Mouse (Mus musculus): ENCODE results near the gene H2-K1.
"Not testable (repeated sequence)": the region's sequence is repeated elsewhere in the genome, so short reads cannot be mapped to it uniquely, and the experiment has no call there.

H2-K1 gene

DNA sequence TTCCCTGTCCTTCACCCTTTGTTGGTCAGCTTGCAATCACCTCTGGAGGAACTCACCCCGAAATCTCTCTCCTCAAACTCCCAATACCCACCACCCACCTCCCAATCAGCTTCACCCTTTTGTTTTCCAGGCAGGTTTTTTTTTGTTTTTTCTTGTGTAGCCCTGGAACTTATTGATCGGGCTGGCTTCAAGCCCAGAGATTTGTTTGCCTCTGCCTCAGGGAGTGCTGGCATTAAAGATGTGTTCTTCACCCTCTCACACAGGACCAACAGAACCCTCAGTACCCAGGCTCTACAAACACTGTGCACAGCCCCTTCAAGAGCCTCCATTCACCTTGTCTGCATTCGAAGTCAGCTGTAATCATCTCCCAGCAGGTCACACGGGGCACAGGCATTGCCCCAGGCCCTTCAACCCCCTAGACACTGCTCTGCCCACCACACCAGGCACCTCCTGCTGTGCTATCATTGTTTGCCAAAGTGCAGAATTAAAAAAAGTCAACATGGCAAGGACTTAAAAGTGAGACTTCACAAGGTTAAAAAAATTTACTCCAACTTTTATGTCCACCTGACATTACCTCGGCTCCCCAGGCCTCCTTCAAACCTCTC, 46.1 kb downstream of the H2-K1 start:
- no peak for DNase-seq

- no peak for DNase-seq
These were observed 46.8 kb downstream of the H2-K1 start for GRCm38 (mm10) chr17:33953310-33953709.

GRCm38 (mm10) chr17:33952879-33953278, 47.3 kb downstream of the H2-K1 start:
- DNase-seq = no peak

- not testable (repeated sequence) for DNase-seq
These were observed 48.1 kb downstream of the H2-K1 start for GRCm38 (mm10) chr17:33952015-33952414.

DNA sequence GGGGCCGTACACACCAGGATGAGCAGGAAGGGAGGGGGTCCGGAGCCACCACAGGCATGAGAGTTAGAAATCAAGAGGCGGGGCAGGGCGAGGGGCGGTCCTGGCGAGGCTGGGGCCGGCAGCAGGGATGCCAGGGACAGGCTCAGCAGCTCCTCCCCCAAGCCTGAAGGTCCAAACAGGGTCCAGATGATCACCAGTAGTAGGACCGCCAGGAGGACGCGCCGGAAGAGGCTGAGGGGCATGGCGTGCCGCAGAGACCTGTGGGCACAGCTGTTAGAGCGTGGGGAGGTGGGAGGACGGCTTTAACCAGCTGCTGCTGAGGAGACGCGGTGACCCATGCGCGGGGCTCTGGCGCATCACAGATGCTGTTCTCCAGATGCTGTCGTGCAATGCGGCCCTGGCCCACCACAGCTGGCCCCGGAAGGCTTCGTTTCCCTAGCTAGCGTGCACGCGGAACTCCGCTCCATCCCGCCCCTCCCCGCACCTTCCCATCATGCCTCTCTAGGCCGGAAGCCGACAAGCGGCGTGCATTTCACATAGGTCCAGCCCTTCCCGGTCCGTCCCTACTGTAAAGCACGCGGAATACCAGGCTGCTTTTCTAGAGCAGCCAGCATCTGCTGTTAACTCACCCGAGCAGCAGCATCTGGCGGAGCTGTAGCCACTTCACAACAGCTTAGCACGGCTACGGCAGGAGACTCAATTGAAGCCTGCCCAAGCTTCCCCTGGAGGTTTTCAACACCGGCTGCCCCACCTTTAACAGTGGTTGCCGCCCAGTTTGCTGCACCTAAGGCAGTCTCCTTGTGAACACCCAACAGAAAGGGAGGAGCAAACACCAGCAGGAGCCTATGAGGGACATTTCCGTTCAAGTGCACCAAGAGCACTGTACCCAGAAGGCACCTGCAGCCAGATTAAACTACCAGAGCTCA, 48.9 kb downstream of the H2-K1 start, which contains the start of gene B3galt4:
B3galt4 (minus strand) TSS at position 468 of the 926 bp plus-strand sequence.
- DNase-seq = peak; percentile 94

GRCm38 (mm10) chr17:33950131-33950625, 50.0 kb downstream of the H2-K1 start:
- no peak for DNase-seq

DNA sequence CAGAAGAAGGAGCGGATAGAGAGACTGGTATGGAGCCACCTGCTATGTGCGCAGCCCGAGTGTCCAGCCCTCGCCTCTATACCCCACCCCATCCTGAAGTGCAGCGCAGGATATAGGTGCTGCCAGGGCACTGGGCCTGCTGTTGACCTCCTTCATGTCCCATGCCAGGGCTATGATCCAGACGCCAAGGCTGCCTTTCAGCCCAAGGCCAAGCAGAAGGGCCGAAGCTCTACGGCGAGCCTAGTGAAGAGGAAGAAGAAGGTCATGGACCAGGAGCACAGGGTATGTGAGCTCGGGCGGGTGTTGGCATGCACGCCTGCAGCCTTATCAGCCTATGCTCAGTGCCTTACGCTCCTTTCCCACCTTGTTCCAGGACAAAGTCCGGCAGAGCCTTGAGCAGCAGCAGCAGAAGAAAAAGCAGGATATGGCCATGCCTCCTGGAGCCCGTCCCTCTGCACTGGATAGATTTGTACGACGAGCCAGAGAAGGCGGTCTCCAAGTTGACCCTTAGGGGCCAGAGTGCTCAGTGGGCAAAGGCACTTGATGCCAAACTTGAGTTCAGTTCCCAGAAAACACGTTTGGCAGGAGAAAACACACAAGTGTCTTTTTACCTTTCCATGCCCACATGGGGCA, 51.1 kb downstream of the H2-K1 start:
- no peak for DNase-seq

- no peak for DNase-seq
These were observed 51.9 kb downstream of the H2-K1 start for GRCm38 (mm10) chr17:33948090-33948904.

DNA sequence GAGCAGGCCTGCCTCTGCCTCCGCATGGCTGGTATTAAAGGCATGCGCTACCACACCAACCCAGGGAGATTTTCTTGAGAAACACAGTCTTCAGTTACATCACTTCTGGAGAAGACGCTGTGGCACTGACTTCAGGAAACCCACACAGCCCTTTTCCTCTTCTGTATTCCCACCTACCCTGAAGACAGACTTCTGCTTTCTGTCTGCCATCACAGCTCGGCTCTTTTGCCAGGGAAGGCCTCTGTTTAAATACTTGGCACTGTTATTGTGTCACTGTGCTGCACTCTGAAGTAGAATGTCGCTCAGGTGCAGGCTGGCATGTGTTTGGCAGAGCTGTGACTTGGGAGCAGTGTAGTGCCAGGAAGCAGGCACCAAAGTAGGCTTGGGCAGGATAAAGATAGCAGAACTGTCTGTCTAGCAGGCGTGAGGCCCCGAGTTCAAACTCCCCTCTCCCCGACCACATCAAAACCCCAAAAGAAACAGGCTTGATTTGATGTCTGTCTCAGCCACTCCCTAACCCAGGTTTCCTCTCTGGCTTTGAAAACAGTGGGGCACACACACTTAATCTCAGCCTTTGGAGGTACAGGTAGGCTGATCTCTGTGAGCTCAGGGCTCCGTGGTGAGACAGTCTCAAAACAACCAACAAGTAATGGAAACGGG, 52.6 kb downstream of the H2-K1 start:
- DNase-seq = no peak

All from right cerebral cortex, postnatal 4 days (tissue).